Mouse (Mus musculus): ENCODE measurements around the gene Ank2.
A peak's percentile ranks its signal among the peaks of the same experiment; 100 is the strongest.

The Ank2 gene

GRCm38 (mm10) chr3:126976793-126977192 is 522.4 kb downstream of the Ank2 start:
- DNase-seq (ENCODE audit: low read depth): no peak

GRCm38 (mm10) chr3:126975409-126975808 is 523.7 kb downstream of the Ank2 start:
- no peak for DNase-seq (ENCODE audit: low read depth)

GRCm38 (mm10) chr3:126973551-126973950 is 525.6 kb downstream of the Ank2 start:
- DNase-seq (ENCODE audit: low read depth): no peak

GRCm38 (mm10) chr3:126971531-126971930 is 527.6 kb downstream of the Ank2 start:
- no peak for DNase-seq (ENCODE audit: low read depth)

- DNase-seq (ENCODE audit: low read depth): no peak
Observed at GRCm38 (mm10) chr3:126968721-126969120, 530.4 kb downstream of the Ank2 start.

GRCm38 (mm10) chr3:126965767-126966166 is 533.4 kb downstream of the Ank2 start:
- DNase-seq (ENCODE audit: low read depth): no peak

- no peak for DNase-seq (ENCODE audit: low read depth)
Observed at GRCm38 (mm10) chr3:126962326-126962725, 536.8 kb downstream of the Ank2 start.

- no peak for DNase-seq (ENCODE audit: low read depth)
Observed at GRCm38 (mm10) chr3:126952698-126953097, 546.5 kb downstream of the Ank2 start.

- DNase-seq (ENCODE audit: low read depth): no peak
Observed at GRCm38 (mm10) chr3:126946591-126946990, 552.6 kb downstream of the Ank2 start.

GRCm38 (mm10) chr3:126944838-126945237 is 554.3 kb downstream of the Ank2 start:
- no peak for DNase-seq (ENCODE audit: low read depth)

GRCm38 (mm10) chr3:126944081-126944480 is 555.1 kb downstream of the Ank2 start:
- no peak for DNase-seq (ENCODE audit: low read depth)

GRCm38 (mm10) chr3:126940452-126940851 is 558.7 kb downstream of the Ank2 start:
- no peak for DNase-seq (ENCODE audit: low read depth)

- peak; percentile 14 for DNase-seq (ENCODE audit: low read depth)
Observed at GRCm38 (mm10) chr3:126931884-126932506, 567.2 kb downstream of the Ank2 start.

GRCm38 (mm10) chr3:126923575-126924382 is 575.4 kb downstream of the Ank2 start:
- no peak for DNase-seq (ENCODE audit: low read depth)

- no peak for DNase-seq (ENCODE audit: low read depth)
Observed at GRCm38 (mm10) chr3:126921941-126922340, 577.2 kb downstream of the Ank2 start.

GRCm38 (mm10) chr3:126920296-126920695 is 578.9 kb downstream of the Ank2 start:
- no peak for DNase-seq (ENCODE audit: low read depth)

- DNase-seq (ENCODE audit: low read depth): no peak
Observed at GRCm38 (mm10) chr3:126918805-126919473, 580.2 kb downstream of the Ank2 start.

- no peak for DNase-seq (ENCODE audit: low read depth)
Observed at GRCm38 (mm10) chr3:126916381-126916780, 582.8 kb downstream of the Ank2 start.

- peak; percentile 65 for DNase-seq (ENCODE audit: low read depth)
Observed at GRCm38 (mm10) chr3:126903543-126903942, 595.6 kb downstream of the Ank2 start.

GRCm38 (mm10) chr3:126886644-126887043 is 612.5 kb downstream of the Ank2 start:
- no peak for DNase-seq (ENCODE audit: low read depth)

- no peak for DNase-seq (ENCODE audit: low read depth)
Observed at GRCm38 (mm10) chr3:126886090-126886489, 613.1 kb downstream of the Ank2 start.

GRCm38 (mm10) chr3:126878233-126878632 is 620.9 kb downstream of the Ank2 start:
- DNase-seq (ENCODE audit: low read depth): no peak

Data from induced T-regulatory cell, adult 2 months (primary cell).